Mouse (Mus musculus): ENCODE data around the gene Apex2.
"Not testable (repeated sequence)": the region's sequence is repeated elsewhere in the genome, so short reads cannot be mapped to it uniquely, and the experiment has no call there.

The Apex2 gene

DNA sequence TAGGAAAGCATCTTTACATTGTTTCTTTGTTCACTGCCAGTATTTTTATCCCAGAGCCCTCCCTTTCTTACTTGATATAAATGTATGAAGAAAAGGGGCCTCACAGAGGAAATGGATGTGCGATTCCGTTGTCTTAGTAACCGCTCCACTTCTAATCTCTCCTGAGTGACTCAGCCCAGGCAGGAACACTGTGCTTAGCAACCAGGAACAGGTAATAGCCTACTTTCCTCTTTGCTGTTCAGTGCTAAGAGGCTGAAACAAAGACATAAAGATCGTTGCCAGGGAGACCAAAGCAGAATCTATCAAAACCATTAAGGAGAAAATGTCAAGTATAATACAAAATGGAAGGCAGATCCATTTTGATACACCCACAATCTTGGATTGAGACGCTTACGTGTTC is 81.0 kb downstream of the Apex2 start:
- no peak for DNase-seq (ENCODE audit: extremely low read depth, low read depth, low spot score)

DNA sequence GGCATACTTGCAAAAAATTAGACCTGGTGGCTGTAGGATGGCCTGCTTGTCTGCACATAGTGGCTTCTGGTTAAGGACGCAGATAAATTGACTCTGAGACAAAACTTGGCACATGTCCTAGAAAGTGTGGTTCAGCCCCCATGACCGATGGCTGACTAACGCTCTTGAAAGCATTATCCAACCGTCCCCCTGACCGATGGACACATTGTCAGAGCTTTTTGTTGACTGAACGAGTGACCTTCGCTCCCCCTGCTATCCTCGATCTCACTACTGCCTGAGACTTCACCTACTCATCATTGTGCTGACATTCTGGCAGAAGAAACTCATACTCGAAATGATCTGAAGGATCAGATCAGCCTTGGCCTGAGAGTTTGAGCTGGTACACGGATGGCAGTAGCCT is 101.9 kb downstream of the Apex2 start:
- not testable (repeated sequence) for DNase-seq (ENCODE audit: extremely low read depth, low read depth, low spot score)

DNA sequence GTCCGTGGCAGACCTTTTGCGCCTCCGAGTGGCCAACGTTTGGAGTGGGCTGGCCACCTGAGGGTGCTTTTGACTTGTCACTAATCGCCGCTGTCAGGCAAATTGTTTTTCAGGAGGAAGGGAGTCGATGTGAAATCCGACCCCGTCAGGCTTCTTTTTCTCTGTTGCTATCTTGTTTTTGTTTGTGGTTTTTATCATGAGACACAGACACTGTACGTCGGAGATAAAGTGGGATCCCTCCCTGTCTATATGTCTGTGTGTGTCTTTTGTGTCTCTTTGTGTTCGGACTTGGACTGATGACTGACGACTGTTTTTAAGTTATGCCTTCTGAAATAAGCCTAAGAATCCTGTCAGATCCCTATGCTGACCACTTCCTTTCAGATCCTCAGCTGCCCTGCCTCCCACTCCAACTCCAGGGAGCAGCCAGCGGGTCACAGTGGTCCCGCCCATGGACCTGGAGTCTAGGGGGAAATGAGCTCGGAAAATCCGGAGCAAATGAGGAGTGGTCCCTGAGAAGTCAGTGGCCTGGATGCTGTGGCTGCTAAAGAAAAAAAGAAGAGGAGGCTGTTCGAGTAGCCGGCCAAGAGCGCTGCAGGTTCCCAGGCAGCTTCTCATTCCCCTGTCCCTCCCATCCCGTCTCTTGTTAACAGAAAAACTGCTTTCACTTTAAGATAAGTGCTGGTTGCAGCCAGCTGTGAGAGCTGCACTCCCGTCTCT is 103.2 kb downstream of the Apex2 start:
- not testable (repeated sequence) for DNase-seq (ENCODE audit: extremely low read depth, low read depth, low spot score)

DNA sequence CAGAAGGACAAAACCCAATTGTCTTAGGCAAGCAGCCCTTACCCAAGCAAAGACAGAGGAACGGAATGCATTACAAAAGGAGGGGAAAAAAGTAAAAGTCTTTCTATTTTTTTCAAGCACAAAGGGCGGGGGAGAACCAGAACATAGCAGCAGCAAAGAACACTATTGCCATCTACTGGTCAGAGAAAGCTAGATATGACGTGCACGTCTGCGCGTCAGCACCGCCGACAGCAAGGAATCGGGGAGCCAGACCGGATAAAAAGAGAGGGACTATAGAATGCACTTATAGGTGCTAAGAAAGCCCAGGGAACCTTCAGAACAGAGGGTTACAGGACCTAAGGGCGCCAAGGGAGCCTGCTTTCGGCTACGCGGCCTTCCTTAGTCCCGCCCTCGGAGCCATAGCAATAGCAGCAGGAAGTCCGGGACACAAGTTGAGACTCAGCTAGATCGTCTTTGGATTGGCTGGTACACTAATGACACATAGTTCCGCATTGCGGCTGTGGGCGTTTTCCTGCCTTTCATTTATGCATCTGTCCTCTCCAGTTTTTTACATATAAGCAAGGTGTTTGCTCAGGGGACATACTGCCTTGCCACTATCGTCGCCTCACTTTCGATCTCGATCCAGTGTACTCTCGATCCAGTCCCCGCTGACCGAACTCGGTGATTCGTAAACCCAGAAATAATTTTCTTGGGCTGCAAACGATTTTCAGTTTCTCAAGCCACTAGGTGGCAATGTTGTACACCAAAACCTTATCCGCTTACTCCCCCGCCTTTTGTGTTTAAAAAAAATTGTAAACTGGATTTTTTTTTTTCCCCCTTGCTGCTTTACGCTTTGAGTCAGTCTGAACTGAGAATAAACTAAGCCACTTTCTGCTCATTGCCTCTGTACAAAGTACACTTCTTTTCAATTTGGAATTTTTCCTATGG is 111.6 kb downstream of the Apex2 start:
- DNase-seq (ENCODE audit: extremely low read depth, low read depth, low spot score), result no peak

DNA sequence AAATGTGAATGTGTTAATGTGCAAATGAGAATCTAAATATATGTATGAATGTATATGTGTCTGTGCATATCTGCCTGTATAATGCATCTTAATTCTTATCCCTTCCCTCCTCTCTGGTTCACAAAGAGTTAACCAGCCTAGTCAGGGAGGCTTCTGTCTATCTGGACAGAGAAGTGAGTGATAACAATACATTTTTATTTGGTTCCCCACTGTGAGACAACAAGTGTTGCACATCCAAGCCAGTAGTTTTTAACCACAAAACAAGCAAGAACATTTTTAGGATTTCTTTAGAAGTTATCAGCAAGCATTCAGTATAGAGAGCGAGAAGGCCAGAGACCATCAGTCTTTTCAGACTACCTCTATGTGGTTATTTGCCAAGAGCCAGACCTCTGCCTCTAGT is 118.3 kb downstream of the Apex2 start:
- DNase-seq (ENCODE audit: extremely low read depth, low read depth, low spot score), result no peak

Data from fat pad, adult 2 months (tissue).